Mouse (Mus musculus): ENCODE measurements around the gene Vps52. TPM values are rescaled to one million over a fixed set of nuclear protein-coding genes. Genes with fewer than 3 reads are reported as not detected.

Vps52 gene
- 65.0 and 65.9 TPM in 2 replicates for polyA plus RNA-seq (2016; fragmentation: Nextera tagmentation; extraction: Ambion mirVana)

GRCm38 (mm10) chr17:33955555-33956214 lies at the start of gene Vps52, which contains the start of gene Rps18:
Gene Vps52 (plus strand): TSS chr17:33955812.
Gene Rps18 (minus strand): TSS chr17:33956001.
- no peaks in the 10 kb centered on the region for H3K9me3 ChIP-seq (replicated peaks)
- no peaks in the 10 kb centered on the region for H3K27me3 ChIP-seq
- H3K4me3 ChIP-seq, result peak within 1 kb of the TSS; percentile 94
- H3K27ac ChIP-seq, result peak within 1 kb of the TSS; percentile 88
- H3K4me1 ChIP-seq, result peaks cover 50% of the 10 kb centered on the region
- peaks cover 54% of the 10 kb centered on the region for H3K36me3 ChIP-seq
- under 1% methylated on average over 49 of the region's 50 CpGs for WGBS
- H3K4me2 ChIP-seq (replicated peaks), result peak within 1 kb of the TSS; percentile 73
- peak; percentile 88 for ATAC-seq (ENCODE audit: low FRiP score)
- H3K9ac ChIP-seq, result peak within 1 kb of the TSS; percentile 98

- under 1% methylated on average over 44 of the region's 44 CpGs for WGBS
- H3K4me1 ChIP-seq, result peaks cover 23% of the 10 kb centered on the region
- H3K27me3 ChIP-seq, result no peaks in the 10 kb centered on the region
- H3K27ac ChIP-seq, result peak overlapping the region; percentile 92
- H3K9ac ChIP-seq, result peak overlapping the region; percentile 78
- H3K4me2 ChIP-seq (replicated peaks), result peak overlapping the region; percentile 97
- H3K9me3 ChIP-seq (replicated peaks), result no peaks in the 10 kb centered on the region
- peaks cover 24% of the 10 kb centered on the region for H3K36me3 ChIP-seq
- H3K4me3 ChIP-seq, result peak overlapping the region; percentile 82
- ATAC-seq (ENCODE audit: low FRiP score), result peak; percentile 14
These were observed 47.1 kb upstream of the Vps52 start for GRCm38 (mm10) chr17:33908331-33909076.

GRCm38 (mm10) chr17:33909077-33909868 lies 46.3 kb upstream of the Vps52 start, which contains the start of gene Daxx:
Gene Daxx (plus strand): TSS chr17:33909414.
- Histone ChIP-seq H3K27me3 (no peaks in the 10 kb centered on the region), H3K9ac (peak within 1 kb of the TSS; percentile 87), H3K4me3 (peak within 1 kb of the TSS; percentile 82), H3K4me2 (replicated peaks) (peak within 1 kb of the TSS; percentile 97), H3K9me3 (replicated peaks) (no peaks in the 10 kb centered on the region), H3K36me3 (peaks cover 32% of the 10 kb centered on the region), H3K4me1 (peaks cover 23% of the 10 kb centered on the region), H3K27ac (peak within 1 kb of the TSS; percentile 92)
- ATAC-seq (ENCODE audit: low FRiP score), result peak; percentile 96
- WGBS, result under 1% methylated on average over 68 of the region's 68 CpGs

- Histone ChIP-seq H3K27me3 (no peaks in the 10 kb centered on the region), H3K27ac (peak overlapping the region; percentile 92), H3K4me1 (peaks cover 25% of the 10 kb centered on the region), H3K36me3 (peaks cover 37% of the 10 kb centered on the region), H3K4me2 (replicated peaks) (peak overlapping the region; percentile 97), H3K9ac (peak overlapping the region; percentile 87), H3K4me3 (peak overlapping the region; percentile 82), H3K9me3 (replicated peaks) (no peaks in the 10 kb centered on the region)
- ATAC-seq (ENCODE audit: low FRiP score), result peak; percentile 5; the same call in 1 of the 2 replicates
- under 1% methylated on average over 14 of the region's 14 CpGs for WGBS
These were observed 45.8 kb upstream of the Vps52 start for GRCm38 (mm10) chr17:33909869-33910250.

GRCm38 (mm10) chr17:33910346-33911051 lies 45.1 kb upstream of the Vps52 start:
- Histone ChIP-seq H3K27me3 (no peaks in the 10 kb centered on the region), H3K9me3 (replicated peaks) (no peaks in the 10 kb centered on the region), H3K4me3 (peak overlapping the region; percentile 82), H3K27ac (no peak overlapping the region), H3K9ac (peak overlapping the region; percentile 87), H3K4me1 (peaks cover 29% of the 10 kb centered on the region), H3K4me2 (replicated peaks) (peak overlapping the region; percentile 97), H3K36me3 (peaks cover 41% of the 10 kb centered on the region)
- no peak for ATAC-seq (ENCODE audit: low FRiP score)
- 57% methylated on average over 11 of the region's 11 CpGs for WGBS

GRCm38 (mm10) chr17:33911052-33911812 lies 44.4 kb upstream of the Vps52 start:
- no peak overlapping the region for H3K9ac ChIP-seq
- H3K9me3 ChIP-seq (replicated peaks), result no peaks in the 10 kb centered on the region
- no peaks in the 10 kb centered on the region for H3K27me3 ChIP-seq
- WGBS, result 92% methylated on average over 31 of the region's 31 CpGs
- peaks cover 41% of the 10 kb centered on the region for H3K36me3 ChIP-seq
- no peak overlapping the region for H3K27ac ChIP-seq
- ATAC-seq (ENCODE audit: low FRiP score), result no peak
- no peak overlapping the region for H3K4me3 ChIP-seq
- H3K4me1 ChIP-seq, result peaks cover 29% of the 10 kb centered on the region
- no peak overlapping the region for H3K4me2 ChIP-seq (replicated peaks)

GRCm38 (mm10) chr17:33911813-33912414 lies 43.7 kb upstream of the Vps52 start:
- no peaks in the 10 kb centered on the region for H3K9me3 ChIP-seq (replicated peaks)
- no peak overlapping the region for H3K4me3 ChIP-seq
- H3K27ac ChIP-seq, result no peak overlapping the region
- no peak overlapping the region for H3K4me2 ChIP-seq (replicated peaks)
- no peak overlapping the region for H3K9ac ChIP-seq
- WGBS, result 90% methylated on average over 28 of the region's 28 CpGs
- no peaks in the 10 kb centered on the region for H3K27me3 ChIP-seq
- ATAC-seq (ENCODE audit: low FRiP score), result no peak
- H3K36me3 ChIP-seq, result peaks cover 41% of the 10 kb centered on the region
- H3K4me1 ChIP-seq, result peaks cover 33% of the 10 kb centered on the region

- H3K4me2 ChIP-seq (replicated peaks), result no peak overlapping the region
- no peaks in the 10 kb centered on the region for H3K9me3 ChIP-seq (replicated peaks)
- H3K4me3 ChIP-seq, result no peak overlapping the region
- H3K4me1 ChIP-seq, result peaks cover 33% of the 10 kb centered on the region
- peaks cover 47% of the 10 kb centered on the region for H3K36me3 ChIP-seq
- H3K9ac ChIP-seq, result no peak overlapping the region
- H3K27ac ChIP-seq, result no peak overlapping the region
- 0 out of 2 replicates have a peak, but pooled peaks cover 4% of the 10 kb centered on the region for H3K27me3 ChIP-seq
- ATAC-seq (ENCODE audit: low FRiP score), result no peak
- WGBS, result 89% methylated on average over 10 of the region's 10 CpGs
These were observed 42.3 kb upstream of the Vps52 start for GRCm38 (mm10) chr17:33913264-33913663.

- 96% methylated on average over 8 of the region's 8 CpGs for WGBS
- no peak overlapping the region for H3K9ac ChIP-seq
- no peak overlapping the region for H3K4me2 ChIP-seq (replicated peaks)
- no peak for ATAC-seq (ENCODE audit: low FRiP score)
- peaks cover 37% of the 10 kb centered on the region for H3K4me1 ChIP-seq
- no peaks in the 10 kb centered on the region for H3K9me3 ChIP-seq (replicated peaks)
- H3K27me3 ChIP-seq, result 0 out of 2 replicates have a peak, but pooled peaks cover 9% of the 10 kb centered on the region
- no peak overlapping the region for H3K4me3 ChIP-seq
- no peak overlapping the region for H3K27ac ChIP-seq
- peaks cover 47% of the 10 kb centered on the region for H3K36me3 ChIP-seq
These were observed 41.7 kb upstream of the Vps52 start for GRCm38 (mm10) chr17:33913905-33914304.

- H3K4me2 ChIP-seq (replicated peaks), result peak overlapping the region; percentile 46
- 0 out of 2 replicates have a peak, but pooled peaks cover 9% of the 10 kb centered on the region for H3K27me3 ChIP-seq
- no peak overlapping the region for H3K9ac ChIP-seq
- peaks cover 45% of the 10 kb centered on the region for H3K4me1 ChIP-seq
- ATAC-seq (ENCODE audit: low FRiP score), result no peak
- no peaks in the 10 kb centered on the region for H3K9me3 ChIP-seq (replicated peaks)
- peaks cover 47% of the 10 kb centered on the region for H3K36me3 ChIP-seq
- peak overlapping the region; percentile 30 for H3K27ac ChIP-seq
- H3K4me3 ChIP-seq, result no peak overlapping the region; the same call in 1 of the 2 replicates
- 72% methylated on average over 13 of the region's 13 CpGs for WGBS
These were observed 40.6 kb upstream of the Vps52 start for GRCm38 (mm10) chr17:33914969-33915391.
